Mouse (Mus musculus): ENCODE results near the gene Adcy3. TPM values are rescaled to one million over a fixed set of nuclear protein-coding genes. Genes with fewer than 3 reads are reported as not detected.
A peak's percentile ranks its signal among the peaks of the same experiment; 100 is the strongest.

Adcy3 gene
- polyA plus RNA-seq, 1 experiment from 2014 or later, result 4.8 TPM

- H3K27me3 ChIP-seq (ENCODE audit: control insufficient read depth, insufficient read depth, low read length), result no peaks in the 10 kb centered on the region
- no peak overlapping the region for H3K4me3 ChIP-seq (ENCODE audit: control insufficient read depth in 1 of 2, insufficient read depth in 1 of 2, low read depth in 1 of 2, low read length in 2 of 2)
- no peak overlapping the region for H3K4me2 ChIP-seq (ENCODE audit: low read length)
- no peak overlapping the region for H3K27ac ChIP-seq (replicated peaks in 1 of 2; ENCODE audit: control insufficient read depth in 1 of 2, insufficient read depth in 1 of 2, low read depth in 2 of 2, low read length in 2 of 2)
- H3K9me3 ChIP-seq (ENCODE audit: control insufficient read depth, low read length), result no peaks in the 10 kb centered on the region
- 65% methylated on average over 2 of the region's 2 CpGs for WGBS
- peaks cover 5 to 7% of the 10 kb centered on the region in 2 experiments; a peak in 2 of 4 replicates for H3K4me1 ChIP-seq (ENCODE audit: control insufficient read depth in 2 of 2, insufficient read depth in 2 of 2, low read length in 2 of 2)
- no peaks in the 10 kb centered on the region for H3K36me3 ChIP-seq (ENCODE audit: control insufficient read depth, insufficient read depth, low read length)
- no peak for ATAC-seq (ENCODE audit: insufficient number of reproducible peaks, insufficient read depth, low FRiP score, low read depth)
- no peak overlapping the region for H3K9ac ChIP-seq (ENCODE audit: low read length)
Measured at GRCm38 (mm10) chr12:4184648-4185047, 51.7 kb downstream of the Adcy3 start.

- Histone ChIP-seq H3K4me2 (ENCODE audit: low read length) (no peak overlapping the region), H3K36me3 (ENCODE audit: control insufficient read depth, insufficient read depth, low read length) (no peaks in the 10 kb centered on the region), H3K9ac (ENCODE audit: low read length) (no peak overlapping the region; the same call in 1 of the 2 replicates), H3K4me1 (ENCODE audit: control insufficient read depth in 2 of 2, insufficient read depth in 2 of 2, low read length in 2 of 2) (peaks cover 13 to 14% of the 10 kb centered on the region in 2 experiments), H3K9me3 (ENCODE audit: control insufficient read depth, low read length) (no peaks in the 10 kb centered on the region), H3K27me3 (ENCODE audit: control insufficient read depth, insufficient read depth, low read length) (no peaks in the 10 kb centered on the region), H3K4me3 (ENCODE audit: control insufficient read depth in 1 of 2, insufficient read depth in 1 of 2, low read depth in 1 of 2, low read length in 2 of 2) (no peak overlapping the region), H3K27ac (replicated peaks in 1 of 2; ENCODE audit: control insufficient read depth in 1 of 2, insufficient read depth in 1 of 2, low read depth in 2 of 2, low read length in 2 of 2) (peak overlapping the region; percentile 17 to 38; a peak in 1 of 4 replicates)
- 40% methylated on average over 14 of the region's 14 CpGs for WGBS
- peak; percentile 54 for ATAC-seq (ENCODE audit: insufficient number of reproducible peaks, insufficient read depth, low FRiP score, low read depth)
Measured at GRCm38 (mm10) chr12:4188171-4189059, 55.5 kb downstream of the Adcy3 start.

GRCm38 (mm10) chr12:4189060-4189447 lies 56.2 kb downstream of the Adcy3 start:
- Histone ChIP-seq H3K9ac (ENCODE audit: low read length) (no peak overlapping the region), H3K36me3 (ENCODE audit: control insufficient read depth, insufficient read depth, low read length) (no peaks in the 10 kb centered on the region), H3K4me1 (ENCODE audit: control insufficient read depth in 2 of 2, insufficient read depth in 2 of 2, low read length in 2 of 2) (peaks cover 15 to 20% of the 10 kb centered on the region in 2 experiments), H3K9me3 (ENCODE audit: control insufficient read depth, low read length) (no peaks in the 10 kb centered on the region), H3K4me3 (ENCODE audit: control insufficient read depth in 1 of 2, insufficient read depth in 1 of 2, low read depth in 1 of 2, low read length in 2 of 2) (no peak overlapping the region), H3K27ac (replicated peaks in 1 of 2; ENCODE audit: control insufficient read depth in 1 of 2, insufficient read depth in 1 of 2, low read depth in 2 of 2, low read length in 2 of 2) (no peak overlapping the region), H3K4me2 (ENCODE audit: low read length) (no peak overlapping the region), H3K27me3 (ENCODE audit: control insufficient read depth, insufficient read depth, low read length) (no peaks in the 10 kb centered on the region)
- WGBS, result 57% methylated on average over 5 of the region's 5 CpGs
- ATAC-seq (ENCODE audit: insufficient number of reproducible peaks, insufficient read depth, low FRiP score, low read depth), result no peak

GRCm38 (mm10) chr12:4192514-4192913 lies 59.6 kb downstream of the Adcy3 start:
- H3K4me2 ChIP-seq (ENCODE audit: low read length), result no peak overlapping the region
- ATAC-seq (ENCODE audit: insufficient number of reproducible peaks, insufficient read depth, low FRiP score, low read depth), result no peak
- H3K9me3 ChIP-seq (ENCODE audit: control insufficient read depth, low read length), result no peaks in the 10 kb centered on the region
- H3K4me1 ChIP-seq (ENCODE audit: control insufficient read depth in 2 of 2, insufficient read depth in 2 of 2, low read length in 2 of 2), result peaks cover 15 to 20% of the 10 kb centered on the region in 2 experiments
- H3K9ac ChIP-seq (ENCODE audit: low read length), result no peak overlapping the region
- no peak overlapping the region for H3K27ac ChIP-seq (replicated peaks in 1 of 2; ENCODE audit: control insufficient read depth in 1 of 2, insufficient read depth in 1 of 2, low read depth in 2 of 2, low read length in 2 of 2)
- no peaks in the 10 kb centered on the region for H3K27me3 ChIP-seq (ENCODE audit: control insufficient read depth, insufficient read depth, low read length)
- peaks cover 7% of the 10 kb centered on the region; the same call in 1 of the 2 replicates for H3K36me3 ChIP-seq (ENCODE audit: control insufficient read depth, insufficient read depth, low read length)
- WGBS, result 71% methylated on average over 6 of the region's 6 CpGs
- no peak overlapping the region for H3K4me3 ChIP-seq (ENCODE audit: control insufficient read depth in 1 of 2, insufficient read depth in 1 of 2, low read depth in 1 of 2, low read length in 2 of 2)

GRCm38 (mm10) chr12:4193025-4193740 lies 60.3 kb downstream of the Adcy3 start:
- Histone ChIP-seq H3K27ac (replicated peaks in 1 of 2; ENCODE audit: control insufficient read depth in 1 of 2, insufficient read depth in 1 of 2, low read depth in 2 of 2, low read length in 2 of 2) (no peak overlapping the region), H3K4me3 (ENCODE audit: control insufficient read depth in 1 of 2, insufficient read depth in 1 of 2, low read depth in 1 of 2, low read length in 2 of 2) (no peak overlapping the region), H3K27me3 (ENCODE audit: control insufficient read depth, insufficient read depth, low read length) (no peaks in the 10 kb centered on the region), H3K9me3 (ENCODE audit: control insufficient read depth, low read length) (no peaks in the 10 kb centered on the region), H3K4me1 (ENCODE audit: control insufficient read depth in 2 of 2, insufficient read depth in 2 of 2, low read length in 2 of 2) (peaks cover 15 to 18% of the 10 kb centered on the region in 2 experiments), H3K9ac (ENCODE audit: low read length) (no peak overlapping the region), H3K4me2 (ENCODE audit: low read length) (no peak overlapping the region), H3K36me3 (ENCODE audit: control insufficient read depth, insufficient read depth, low read length) (peaks cover 7% of the 10 kb centered on the region)
- ATAC-seq (ENCODE audit: insufficient number of reproducible peaks, insufficient read depth, low FRiP score, low read depth), result no peak
- WGBS, result 49% methylated on average over 9 of the region's 10 CpGs

GRCm38 (mm10) chr12:4194643-4195042 lies 61.7 kb downstream of the Adcy3 start:
- H3K9ac ChIP-seq (ENCODE audit: low read length), result no peak overlapping the region
- H3K27me3 ChIP-seq (ENCODE audit: control insufficient read depth, insufficient read depth, low read length), result no peaks in the 10 kb centered on the region
- ATAC-seq (ENCODE audit: insufficient number of reproducible peaks, insufficient read depth, low FRiP score, low read depth), result no peak
- no peak overlapping the region for H3K4me3 ChIP-seq (ENCODE audit: control insufficient read depth in 1 of 2, insufficient read depth in 1 of 2, low read depth in 1 of 2, low read length in 2 of 2)
- H3K27ac ChIP-seq (replicated peaks in 1 of 2; ENCODE audit: control insufficient read depth in 1 of 2, insufficient read depth in 1 of 2, low read depth in 2 of 2, low read length in 2 of 2), result no peak overlapping the region
- no peaks in the 10 kb centered on the region for H3K9me3 ChIP-seq (ENCODE audit: control insufficient read depth, low read length)
- H3K36me3 ChIP-seq (ENCODE audit: control insufficient read depth, insufficient read depth, low read length), result peaks cover 13% of the 10 kb centered on the region
- WGBS, result 89% methylated on average over 14 of the region's 14 CpGs
- H3K4me2 ChIP-seq (ENCODE audit: low read length), result no peak overlapping the region
- H3K4me1 ChIP-seq (ENCODE audit: control insufficient read depth in 2 of 2, insufficient read depth in 2 of 2, low read length in 2 of 2), result peaks cover 10 to 13% of the 10 kb centered on the region in 2 experiments

- no peak for ATAC-seq (ENCODE audit: insufficient number of reproducible peaks, insufficient read depth, low FRiP score, low read depth)
- peaks cover 20% of the 10 kb centered on the region for H3K36me3 ChIP-seq (ENCODE audit: control insufficient read depth, insufficient read depth, low read length)
- no peaks in the 10 kb centered on the region for H3K27me3 ChIP-seq (ENCODE audit: control insufficient read depth, insufficient read depth, low read length)
- no peak overlapping the region for H3K4me2 ChIP-seq (ENCODE audit: low read length)
- H3K4me3 ChIP-seq (ENCODE audit: control insufficient read depth in 1 of 2, insufficient read depth in 1 of 2, low read depth in 1 of 2, low read length in 2 of 2), result no peak overlapping the region
- H3K4me1 ChIP-seq (ENCODE audit: control insufficient read depth in 2 of 2, insufficient read depth in 2 of 2, low read length in 2 of 2), result peaks cover 0 to 4% of the 10 kb centered on the region in 2 experiments; a peak in 1 of 4 replicates
- no peaks in the 10 kb centered on the region for H3K9me3 ChIP-seq (ENCODE audit: control insufficient read depth, low read length)
- 79% methylated on average over 4 of the region's 4 CpGs for WGBS
- H3K27ac ChIP-seq (replicated peaks in 1 of 2; ENCODE audit: control insufficient read depth in 1 of 2, insufficient read depth in 1 of 2, low read depth in 2 of 2, low read length in 2 of 2), result no peak overlapping the region
- H3K9ac ChIP-seq (ENCODE audit: low read length), result no peak overlapping the region
Measured at GRCm38 (mm10) chr12:4198702-4199101, 65.8 kb downstream of the Adcy3 start.

Data from heart, embryonic 14.5 days (tissue).